Comparison of ENCODE assay signal across 18 mouse cellular contexts in the genomic region with DNA sequence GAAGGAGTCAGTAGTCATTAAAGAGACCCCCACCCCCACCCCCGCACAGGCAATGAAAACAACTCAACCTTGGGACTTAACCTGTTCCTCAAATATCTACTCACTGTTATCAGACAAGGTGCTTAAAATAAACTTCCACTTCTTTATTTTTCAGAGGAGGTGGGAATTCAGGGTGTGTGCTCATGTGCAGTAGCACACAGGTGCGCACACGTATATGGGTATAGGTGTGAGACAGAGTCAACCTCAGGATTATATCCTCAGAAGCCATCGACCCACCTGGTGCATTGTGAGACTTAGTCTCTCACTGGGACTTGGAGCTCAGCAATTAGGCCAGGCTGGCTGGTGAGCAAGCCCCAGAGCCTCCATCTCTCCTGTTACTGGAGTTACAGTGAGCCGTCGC.
"Had no signal": no experiment of that assay in that cellular context is flagged by ENCODE, and none has a peak within 500 bp of the region (broad histone marks: within the 10 kb centered on the region; RNA-seq: fewer than 3 reads in every experiment).

No protein-coding gene starts in this region.

- H3K4me2 ChIP-seq: limb, embryonic 12.5 days; limb, embryonic 15.5 days; liver, embryonic 11.5 days; lung, embryonic 14.5 days; midbrain, embryonic 12.5 days; midbrain, embryonic 15.5 days; neural tube, embryonic 12.5 days; neural tube, embryonic 15.5 days had no signal

- H3K36me3 ChIP-seq: midbrain, embryonic 15.5 days had no signal

- H3K9me3 ChIP-seq: limb, embryonic 12.5 days; limb, embryonic 15.5 days; midbrain, embryonic 12.5 days; midbrain, embryonic 15.5 days; neural tube, embryonic 12.5 days; neural tube, embryonic 15.5 days had no signal

- ATAC-seq: liver, postnatal 0 days; lung, postnatal 0 days; midbrain, embryonic 15.5 days had no signal

- H3K4me1 ChIP-seq: limb, embryonic 12.5 days; limb, embryonic 15.5 days; midbrain, embryonic 12.5 days; midbrain, embryonic 15.5 days; neural tube, embryonic 12.5 days; neural tube, embryonic 15.5 days had no signal

- H3K27ac ChIP-seq: kidney, postnatal 0 days; limb, embryonic 12.5 days; limb, embryonic 15.5 days; liver, embryonic 14.5 days; macrophage; midbrain, embryonic 12.5 days; midbrain, embryonic 15.5 days; neural tube, embryonic 12.5 days; neural tube, embryonic 15.5 days had no signal

- H3K27me3 ChIP-seq: limb, embryonic 12.5 days; limb, embryonic 15.5 days; midbrain, embryonic 12.5 days; midbrain, embryonic 15.5 days; neural tube, embryonic 12.5 days; neural tube, embryonic 15.5 days had no signal

- DNase-seq: kidney, adult 2 months; kidney, postnatal 36 days; liver, postnatal 0 days; lung, embryonic 14.5 days; right cerebral cortex, postnatal 14 days; right cerebral cortex, postnatal 4 days; thymus, postnatal 25 days had no signal

- H3K9ac ChIP-seq: limb, embryonic 12.5 days; limb, embryonic 15.5 days; liver, embryonic 14.5 days; liver, postnatal 0 days; lung, embryonic 14.5 days; midbrain, embryonic 12.5 days; midbrain, embryonic 15.5 days; neural tube, embryonic 12.5 days; neural tube, embryonic 15.5 days had no signal

- H3K4me3 ChIP-seq: limb, embryonic 12.5 days; limb, embryonic 15.5 days; midbrain, embryonic 12.5 days; midbrain, embryonic 15.5 days; neural tube, embryonic 12.5 days; neural tube, embryonic 15.5 days had no signal
